In the genomic region with DNA sequence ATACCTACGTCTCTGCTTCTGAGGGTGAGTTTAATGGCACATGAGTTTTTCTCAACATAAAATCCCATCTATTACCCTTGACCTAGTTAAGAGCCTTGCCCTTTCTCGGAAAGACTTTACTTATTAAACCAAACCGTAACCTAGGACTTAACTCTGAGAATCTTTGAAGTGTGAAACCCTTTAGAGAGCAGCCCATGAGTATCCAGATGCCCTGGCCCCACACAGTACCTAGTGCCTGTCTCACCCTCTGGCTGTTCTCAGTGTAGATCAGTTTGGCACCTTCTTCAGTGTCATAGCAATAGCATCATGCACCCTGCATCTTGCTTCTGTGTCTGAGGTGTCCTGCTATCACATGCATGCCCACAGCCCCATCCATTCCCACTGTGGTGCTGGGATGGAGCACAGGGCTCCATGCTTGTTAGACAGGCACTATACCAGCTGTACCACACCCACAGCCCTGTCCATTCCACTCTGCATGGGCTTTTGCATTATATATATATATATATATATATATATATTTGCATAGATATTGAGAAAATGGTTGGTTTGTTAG, we compare ENCODE assay signal across 20 mouse cellular contexts. TPM values are rescaled to one million over a fixed set of nuclear protein-coding genes. Genes with fewer than 3 reads are reported as not detected.
"Had no signal": no experiment of that assay in that cellular context is flagged by ENCODE, and none has a peak within 500 bp of the region (broad histone marks: within the 10 kb centered on the region; RNA-seq: fewer than 3 reads in every experiment).

No protein-coding gene starts in this region.

- H3K27me3 ChIP-seq: limb, embryonic 13.5 days; midbrain, embryonic 15.5 days; neural tube, embryonic 12.5 days had no signal

- DNase-seq: left cerebral cortex, postnatal 4 days; lung, adult 18-20 months; thymus, postnatal 36 days had no signal

- H3K4me1 ChIP-seq: midbrain, embryonic 15.5 days; neural tube, embryonic 12.5 days had no signal

- H3K27ac ChIP-seq: limb, embryonic 13.5 days; liver, embryonic 14.5 days; midbrain, embryonic 15.5 days; neural tube, embryonic 12.5 days had no signal

- H3K36me3 ChIP-seq: limb, embryonic 13.5 days; midbrain, embryonic 15.5 days; neural tube, embryonic 12.5 days had no signal

- H3K4me3 ChIP-seq: limb, embryonic 13.5 days; midbrain, embryonic 15.5 days; neural tube, embryonic 12.5 days had no signal

- H3K9ac ChIP-seq: limb, embryonic 13.5 days; liver, embryonic 14.5 days; midbrain, embryonic 15.5 days; neural tube, embryonic 12.5 days had no signal

- ATAC-seq: inflammation-experienced regulatory T-cells, adult 6 months; midbrain, embryonic 15.5 days had no signal

- H3K9me3 ChIP-seq: limb, embryonic 13.5 days; midbrain, embryonic 15.5 days; neural tube, embryonic 12.5 days had no signal

- H3K4me2 ChIP-seq: limb, embryonic 13.5 days; midbrain, embryonic 11.5 days; midbrain, embryonic 15.5 days; neural tube, embryonic 12.5 days had no signal

RNA-seq across cellular contexts. Expression of a gene that starts 1.2 kb away (rescaled TPM):
- total RNA-seq: layer of hippocampus, adult 8-10 months; layer of hippocampus, postnatal 14 days; left cerebral cortex, adult 18-20 months; left cerebral cortex, postnatal 10 days; left cerebral cortex, postnatal 4 days; liver, adult 2 months; monocyte, adult 5-6 weeks; neutrophil, adult 5-6 weeks had no signal
- polyA plus RNA-seq: inflammation-experienced regulatory T-cells, adult 6 months; large intestine, adult 2 months; limb, embryonic 13.5 days; liver, adult 2 months; liver, embryonic 14.5 days; lung, embryonic 16.5 days; midbrain, embryonic 11.5 days; midbrain, embryonic 15.5 days; neural tube, embryonic 12.5 days; stomach, embryonic 14.5 days; thymus, postnatal 0 days had no signal

RNA-seq across cellular contexts. Expression of a gene that starts 42.9 kb away (rescaled TPM):
- total RNA-seq: layer of hippocampus, adult 8-10 months; layer of hippocampus, postnatal 14 days; left cerebral cortex, adult 18-20 months; left cerebral cortex, postnatal 10 days; left cerebral cortex, postnatal 4 days; liver, adult 2 months; monocyte, adult 5-6 weeks; neutrophil, adult 5-6 weeks had no signal
- polyA plus RNA-seq: inflammation-experienced regulatory T-cells, adult 6 months; large intestine, adult 2 months; limb, embryonic 13.5 days; liver, adult 2 months; liver, embryonic 14.5 days; lung, embryonic 16.5 days; midbrain, embryonic 11.5 days; neural tube, embryonic 12.5 days; stomach, embryonic 14.5 days had no signal
